Mouse (Mus musculus) ES-Bruce4 (cell line): ENCODE measurements around the gene Mecom.

ENCODE experiments used
- CTCF ChIP-seq: IDR thresholded peaks from one replicate; pipeline ENCODE4 v1.8.1; 2011; ENCODE audit warnings: low read depth, low read length
- EP300 ChIP-seq: IDR thresholded peaks from 2 replicates; pipeline ENCODE4 v1.6.1; 2011; ENCODE audit warnings: low read depth, low read length; ENCODE audit not compliant: insufficient read depth

DNA sequence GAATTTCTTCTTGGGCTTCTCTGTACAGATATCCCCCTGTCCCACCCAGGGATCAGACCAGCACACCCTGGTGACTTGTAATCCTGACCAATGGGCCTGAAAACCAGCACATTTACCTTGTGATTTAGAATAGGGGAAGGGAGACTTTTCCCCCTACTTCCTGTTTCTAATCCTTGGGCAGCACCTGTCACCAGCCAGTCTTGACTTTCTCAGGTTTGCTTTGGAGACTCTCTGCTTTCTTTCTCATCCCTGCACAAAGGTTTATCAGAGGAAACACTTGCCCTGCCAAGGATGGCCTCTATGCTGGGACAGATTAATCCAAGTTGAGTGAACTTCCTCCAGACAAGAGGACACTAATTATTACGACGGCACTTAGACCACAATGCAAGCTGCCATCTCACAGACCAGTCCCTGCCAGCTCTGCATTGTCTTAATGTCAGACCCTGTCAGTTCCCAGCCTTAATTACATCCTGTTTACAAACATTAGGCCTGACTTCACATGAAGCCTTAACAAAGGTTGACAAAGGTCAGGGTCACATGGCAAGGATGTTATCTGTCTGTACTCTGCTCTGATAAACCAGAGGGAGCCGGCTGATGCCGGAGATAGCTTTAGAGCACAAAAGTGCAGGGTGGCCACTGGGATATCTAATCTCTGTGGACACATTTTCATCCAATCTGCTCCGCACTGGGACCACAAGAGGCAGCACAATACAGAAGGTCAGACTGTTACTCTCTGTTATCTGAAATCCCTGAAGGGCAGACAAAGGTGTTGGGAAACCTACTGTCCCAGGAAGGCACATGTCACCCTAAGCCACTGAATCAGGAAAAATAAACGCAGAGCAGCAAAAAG is 193.7 kb downstream of the Mecom start:
- TF ChIP-seq CTCF = no peak
- TF ChIP-seq EP300 = no peak
